In genomic region chr11:96354801-96355311, GRCm38 (mm10) we compare ENCODE assay signal across 8 mouse cellular contexts. TPM values are rescaled to one million over a fixed set of nuclear protein-coding genes. Genes with fewer than 3 reads are reported as not detected.
DNase-seq lines count a peak whose midpoint lies in the region; ATAC-seq lines count a peak whose summit lies in the region.
"Had no signal": no experiment of that assay in that cellular context is flagged by ENCODE, and none has a peak within 500 bp of the region (broad histone marks: within the 10 kb centered on the region; RNA-seq: fewer than 3 reads in every experiment).

No protein-coding gene starts in this region.

- H3K4me2 ChIP-seq in kidney, embryonic 16.5 days (replicated peaks; ENCODE audit: low read depth, low read length) = peak overlapping the region; percentile 80
- peak overlapping the region; percentile 49 for H3K4me2 ChIP-seq in embryonic facial prominence, embryonic 13.5 days
- peak overlapping the region; percentile 80 for H3K4me2 ChIP-seq in hindbrain, embryonic 13.5 days
- 0 out of 2 replicates have a peak overlapping the region, but pooled peaks have one; percentile 21 for H3K4me2 ChIP-seq in midbrain, embryonic 13.5 days (replicated peaks)

- H3K27me3 ChIP-seq in kidney, embryonic 16.5 days (ENCODE audit: insufficient read depth, low read length) = no peaks in the 10 kb centered on the region
- H3K27me3 ChIP-seq in embryonic facial prominence, embryonic 13.5 days = peaks cover 95% of the 10 kb centered on the region
- H3K27me3 ChIP-seq in hindbrain, embryonic 13.5 days = peaks cover 52% of the 10 kb centered on the region
- peaks cover 94% of the 10 kb centered on the region for H3K27me3 ChIP-seq in midbrain, embryonic 13.5 days
- H3K27me3 ChIP-seq: Patski had no signal

- H3K4me3 ChIP-seq in kidney, embryonic 16.5 days (ENCODE audit: low read length) = peak overlapping the region; percentile 73
- peak overlapping the region; percentile 27; the same call in 1 of the 2 replicates for H3K4me3 ChIP-seq in embryonic facial prominence, embryonic 13.5 days
- peak overlapping the region; percentile 81 for H3K4me3 ChIP-seq in hindbrain, embryonic 13.5 days
- H3K4me3 ChIP-seq in midbrain, embryonic 13.5 days (replicated peaks) = no peak overlapping the region

- no peak for DNase-seq in kidney, postnatal 14 days
- no peak for DNase-seq in ovary, postnatal 10 days (ENCODE audit: low spot score)
- no peak for DNase-seq in thymus, adult 18-20 months

- H3K27ac ChIP-seq in kidney, embryonic 16.5 days (ENCODE audit: low read length) = peak overlapping the region; percentile 95
- H3K27ac ChIP-seq in embryonic facial prominence, embryonic 13.5 days = no peak overlapping the region
- H3K27ac ChIP-seq in hindbrain, embryonic 13.5 days = peak overlapping the region; percentile 100
- H3K27ac ChIP-seq in midbrain, embryonic 13.5 days = no peak overlapping the region

- no peaks in the 10 kb centered on the region for H3K9me3 ChIP-seq in kidney, embryonic 16.5 days (ENCODE audit: low read length)
- H3K9me3 ChIP-seq in embryonic facial prominence, embryonic 13.5 days = no peaks in the 10 kb centered on the region
- no peaks in the 10 kb centered on the region for H3K9me3 ChIP-seq in hindbrain, embryonic 13.5 days
- no peaks in the 10 kb centered on the region for H3K9me3 ChIP-seq in midbrain, embryonic 13.5 days

- H3K36me3 ChIP-seq in kidney, embryonic 16.5 days (ENCODE audit: insufficient read depth, low read length) = 0 out of 2 replicates have a peak, but pooled peaks cover 5% of the 10 kb centered on the region
- H3K36me3 ChIP-seq in embryonic facial prominence, embryonic 13.5 days = no peaks in the 10 kb centered on the region
- peaks cover 5% of the 10 kb centered on the region for H3K36me3 ChIP-seq in hindbrain, embryonic 13.5 days
- H3K36me3 ChIP-seq in midbrain, embryonic 13.5 days = no peaks in the 10 kb centered on the region

- peaks cover 25% of the 10 kb centered on the region for H3K4me1 ChIP-seq in kidney, embryonic 16.5 days (ENCODE audit: insufficient read depth, low read length)
- peaks cover 11% of the 10 kb centered on the region; the same call in 1 of the 2 replicates for H3K4me1 ChIP-seq in embryonic facial prominence, embryonic 13.5 days
- H3K4me1 ChIP-seq in hindbrain, embryonic 13.5 days (replicated peaks) = peaks cover 20% of the 10 kb centered on the region
- peaks cover 10% of the 10 kb centered on the region; the same call in 1 of the 2 replicates for H3K4me1 ChIP-seq in midbrain, embryonic 13.5 days (replicated peaks)

- H3K9ac ChIP-seq in kidney, embryonic 16.5 days (replicated peaks; ENCODE audit: low read length) = peak overlapping the region; percentile 89
- 0 out of 2 replicates have a peak overlapping the region, but pooled peaks have one; percentile 27 for H3K9ac ChIP-seq in embryonic facial prominence, embryonic 13.5 days
- H3K9ac ChIP-seq in hindbrain, embryonic 13.5 days = peak overlapping the region; percentile 100
- H3K9ac ChIP-seq in midbrain, embryonic 13.5 days (replicated peaks) = no peak overlapping the region

- 8% methylated on average over 9 of the region's 9 CpGs for WGBS in kidney, embryonic 16.5 days
- 2% methylated on average over 9 of the region's 9 CpGs for WGBS in embryonic facial prominence, embryonic 13.5 days
- 4% methylated on average over 9 of the region's 9 CpGs for WGBS in hindbrain, embryonic 13.5 days
- WGBS in midbrain, embryonic 13.5 days = 2% methylated on average over 9 of the region's 9 CpGs

- no peak for ATAC-seq in kidney, embryonic 16.5 days (ENCODE audit: low FRiP score, low TSS enrichment)
- ATAC-seq in embryonic facial prominence, embryonic 13.5 days (ENCODE audit: insufficient number of reproducible peaks, insufficient read depth, low FRiP score, low TSS enrichment, low read depth) = no peak
- ATAC-seq in hindbrain, embryonic 13.5 days (ENCODE audit: low FRiP score) = no peak
- no peak for ATAC-seq in midbrain, embryonic 13.5 days
- ATAC-seq: Patski had no signal

RNA-seq across cellular contexts. Expression of gene Hoxb2, which starts 4.5 kb away (rescaled TPM):
- polyA plus RNA-seq in kidney, embryonic 16.5 days (2015; fragmentation: Nextera tagmentation; extraction: Ambion mirVana) = 34.4 and 36.1 TPM in 2 replicates
- polyA plus RNA-seq in embryonic facial prominence, embryonic 13.5 days (2015; fragmentation: Nextera tagmentation; extraction: Ambion mirVana) = 0.28 and 0.52 TPM in 2 replicates
- polyA plus RNA-seq in hindbrain, embryonic 13.5 days (2015; fragmentation: Nextera tagmentation; extraction: Ambion mirVana) = 38.6 and 47.2 TPM in 2 replicates
- polyA plus RNA-seq in midbrain, embryonic 13.5 days (2015; fragmentation: Nextera tagmentation; extraction: Ambion mirVana) = 0.19 and 0.28 TPM in 2 replicates

RNA-seq across cellular contexts. Expression of gene Hoxb1, which starts 10.7 kb away (rescaled TPM):
- 0.08 and 0.12 TPM in 2 replicates for polyA plus RNA-seq in kidney, embryonic 16.5 days (2015; fragmentation: Nextera tagmentation; extraction: Ambion mirVana)
- not detected in 2 replicates for polyA plus RNA-seq in embryonic facial prominence, embryonic 13.5 days (2015; fragmentation: Nextera tagmentation; extraction: Ambion mirVana)
- 0.30 and 0.74 TPM in 2 replicates for polyA plus RNA-seq in hindbrain, embryonic 13.5 days (2015; fragmentation: Nextera tagmentation; extraction: Ambion mirVana)
- not detected in 2 replicates for polyA plus RNA-seq in midbrain, embryonic 13.5 days (2015; fragmentation: Nextera tagmentation; extraction: Ambion mirVana)
- polyA plus RNA-seq: Patski had no signal

RNA-seq across cellular contexts. Expression of gene Hoxb3, which starts 31.7 kb away (rescaled TPM):
- polyA plus RNA-seq in kidney, embryonic 16.5 days (2015; fragmentation: Nextera tagmentation; extraction: Ambion mirVana) = 3.7 and 4.3 TPM in 2 replicates
- polyA plus RNA-seq in embryonic facial prominence, embryonic 13.5 days (2015; fragmentation: Nextera tagmentation; extraction: Ambion mirVana) = not detected in 2 replicates
- polyA plus RNA-seq in hindbrain, embryonic 13.5 days (2015; fragmentation: Nextera tagmentation; extraction: Ambion mirVana) = 11.9 and 14.5 TPM in 2 replicates
- polyA plus RNA-seq in midbrain, embryonic 13.5 days (2015; fragmentation: Nextera tagmentation; extraction: Ambion mirVana) = 0.11 TPM in 1 of 2 replicates, not detected in the other

RNA-seq across cellular contexts. Expression of gene Hoxb4, which starts 36.8 kb away (rescaled TPM):
- polyA plus RNA-seq in kidney, embryonic 16.5 days (2015; fragmentation: Nextera tagmentation; extraction: Ambion mirVana) = 4.1 and 6.2 TPM in 2 replicates
- 0.13 TPM in 1 of 2 replicates, not detected in the other for polyA plus RNA-seq in embryonic facial prominence, embryonic 13.5 days (2015; fragmentation: Nextera tagmentation; extraction: Ambion mirVana)
- polyA plus RNA-seq in hindbrain, embryonic 13.5 days (2015; fragmentation: Nextera tagmentation; extraction: Ambion mirVana) = 9.5 and 11.3 TPM in 2 replicates
- not detected in 2 replicates for polyA plus RNA-seq in midbrain, embryonic 13.5 days (2015; fragmentation: Nextera tagmentation; extraction: Ambion mirVana)

RNA-seq across cellular contexts. Expression of gene Hoxb5, which starts 51.7 kb away (rescaled TPM):
- polyA plus RNA-seq in kidney, embryonic 16.5 days (2015; fragmentation: Nextera tagmentation; extraction: Ambion mirVana) = 19.2 and 24.3 TPM in 2 replicates
- 6.0 TPM in 1 of 2 replicates, not detected in the other for polyA plus RNA-seq in embryonic facial prominence, embryonic 13.5 days (2015; fragmentation: Nextera tagmentation; extraction: Ambion mirVana)
- polyA plus RNA-seq in hindbrain, embryonic 13.5 days (2015; fragmentation: Nextera tagmentation; extraction: Ambion mirVana) = 196 and 216 TPM in 2 replicates
- 0.08 TPM in 1 of 2 replicates, not detected in the other for polyA plus RNA-seq in midbrain, embryonic 13.5 days (2015; fragmentation: Nextera tagmentation; extraction: Ambion mirVana)

Comparison
In these comparisons a context has a peak if more than half of its experiments do, and no peak if none do; other contexts are left out.
1. H3K27ac ChIP-seq: peak in kidney, embryonic 16.5 days (single experiment) and hindbrain, embryonic 13.5 days (single experiment); none in embryonic facial prominence, embryonic 13.5 days (single experiment) and midbrain, embryonic 13.5 days (single experiment).
2. H3K4me2 ChIP-seq: peak in every context shown above with its lines; median percentile 80 in kidney, embryonic 16.5 days; 80 in hindbrain, embryonic 13.5 days; 49 in embryonic facial prominence, embryonic 13.5 days; 21 in midbrain, embryonic 13.5 days.
3. RNA of gene Hoxb2, which starts 4.5 kb away (polyA plus RNA-seq): 38.6 to 47.2 TPM in hindbrain, embryonic 13.5 days and 34.4 to 36.1 TPM in kidney, embryonic 16.5 days; 0.28 to 0.52 TPM in embryonic facial prominence, embryonic 13.5 days and 0.19 to 0.28 TPM in midbrain, embryonic 13.5 days; every median in the first group is over 10 times any median in the second.